Mouse (Mus musculus) testis, adult 2 months (tissue): ENCODE data around the gene Gm6526.
"Not testable (repeated sequence)": the region's sequence is repeated elsewhere in the genome, so short reads cannot be mapped to it uniquely, and the experiment has no call there.

Experiments
- CTCF ChIP-seq: fragments of 200-500 bp; IDR thresholded peaks from 2 replicates; pipeline ENCODE4 v1.5.1; 2012; ENCODE audit warnings: low read depth, mild to moderate bottlenecking, inconsistent platforms, low read length, moderate library complexity; ENCODE audit not compliant: control insufficient read depth, insufficient read depth, insufficient replicate concordance
- POLR2A ChIP-seq: fragments of 200-500 bp; IDR thresholded peaks from 2 replicates; pipeline ENCODE4 v1.6.1; 2012; ENCODE audit warnings: low read depth, mild to moderate bottlenecking, inconsistent platforms, low read length, moderate library complexity; ENCODE audit not compliant: control insufficient read depth

- not testable (repeated sequence) for TF ChIP-seq POLR2A, CTCF
Measured at GRCm38 (mm10) chr14:43793811-43794210, 46.1 kb downstream of the Gm6526 start.
